Mouse (Mus musculus) cortical plate, adult 2 months (tissue): ENCODE measurements around the gene Plin5. TPM values are rescaled to one million over a fixed set of nuclear protein-coding genes. Genes with fewer than 3 reads are reported as not detected.

ENCODE experiments used
- H3K27ac ChIP-seq: fragments of 200-500 bp; 2 replicates; pipeline ENCODE4 v1.5.1; 2012; ENCODE audit warnings: low read length, control low read depth, inconsistent platforms; ENCODE audit not compliant: insufficient read depth
- H3K4me1 ChIP-seq: fragments of 200-500 bp; 2 replicates; pipeline ENCODE4 v1.6.1; 2011; ENCODE audit warnings: low read length; ENCODE audit not compliant: control insufficient read depth, insufficient read depth
- H3K4me3 ChIP-seq: fragments of 200-500 bp; 2 replicates; pipeline ENCODE4 v1.5.1; 2011; ENCODE audit warnings: mild to moderate bottlenecking, low read length, control low read depth; ENCODE audit not compliant: insufficient read depth
- CTCF ChIP-seq: fragments of 200-500 bp; IDR thresholded peaks from 2 replicates; pipeline ENCODE4 v1.5.1; 2011; ENCODE audit warnings: mild to moderate bottlenecking, control low read depth, low read length; ENCODE audit not compliant: insufficient read depth; ENCODE audit errors: extremely low read depth
- POLR2A ChIP-seq: fragments of 200-500 bp; IDR thresholded peaks from 2 replicates; pipeline ENCODE4 v1.6.1; 2011; ENCODE audit warnings: mild to moderate bottlenecking, low read length, control low read depth; ENCODE audit not compliant: insufficient read depth; ENCODE audit errors: extremely low read depth
- polyA plus RNA-seq: library from polyadenylated mRNA; depleted of rRNA; stranded (reverse); fragments of >200 nt; gene quantifications from 2 replicates; pipeline ENCODE4 v1.2.3, GENCODE M21; 2012

Plin5 gene
- polyA plus RNA-seq, 1 experiment: 0.67 TPM

DNA sequence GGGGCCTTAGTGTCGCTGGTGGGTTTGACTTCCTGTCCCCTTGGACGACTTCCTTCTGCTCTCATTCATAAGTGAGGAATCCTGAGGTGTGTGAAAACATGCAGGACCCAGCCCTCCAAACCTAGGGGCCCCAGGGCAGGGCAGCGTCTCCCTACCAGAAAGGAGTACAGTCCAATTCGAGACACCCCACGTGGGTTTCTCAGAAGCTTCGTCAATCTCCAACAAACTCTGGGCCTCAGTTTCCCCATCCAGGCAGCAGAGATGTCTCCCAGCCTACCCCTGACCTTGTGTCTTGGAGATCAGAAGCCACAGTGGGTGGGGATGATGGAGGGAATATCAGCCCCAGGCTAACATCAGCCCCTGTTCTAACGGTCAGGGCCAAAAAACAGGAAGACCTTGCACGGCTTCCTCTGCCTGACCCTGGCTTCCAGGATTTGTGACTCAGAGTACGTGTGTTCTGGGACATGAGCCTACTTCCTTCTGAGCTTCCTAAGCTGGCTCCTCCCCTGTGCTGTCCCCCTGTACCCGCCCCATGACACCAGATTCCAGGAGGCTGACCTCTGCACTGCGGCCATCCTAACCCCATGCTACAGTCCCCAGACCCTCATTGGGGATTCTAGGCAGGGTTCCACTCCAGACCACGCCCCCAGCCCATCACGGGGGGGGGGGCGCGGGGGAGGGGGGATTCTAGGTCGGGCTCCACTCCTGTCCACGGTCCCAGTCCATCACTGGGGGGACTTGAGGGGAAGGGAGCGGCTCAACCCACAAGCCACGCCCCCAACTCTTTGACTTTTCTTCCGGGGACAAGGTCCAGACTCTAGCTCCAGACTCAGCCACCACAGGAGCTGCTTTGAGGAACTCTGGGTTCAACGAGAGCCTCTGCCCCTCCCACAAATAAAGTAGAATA is 16.3 kb upstream of the Plin5 start:
- H3K27ac ChIP-seq: peak overlapping the region; percentile 76
- TF ChIP-seq POLR2A (no peak), CTCF (no peak)
- H3K4me3 ChIP-seq: 0 out of 2 replicates have a peak overlapping the region, but pooled peaks have one; percentile 2
- peaks cover 6% of the 10 kb centered on the region; the same call in 1 of the 2 replicates for H3K4me1 ChIP-seq

GRCm38 (mm10) chr17:56132661-56133060 is 15.3 kb upstream of the Plin5 start:
- no peak for TF ChIP-seq POLR2A
- peak; percentile 77 for TF ChIP-seq CTCF
- no peak overlapping the region for H3K27ac ChIP-seq
- H3K4me3 ChIP-seq: no peak overlapping the region
- peaks cover 6% of the 10 kb centered on the region; the same call in 1 of the 2 replicates for H3K4me1 ChIP-seq

GRCm38 (mm10) chr17:56131814-56132213 is 14.4 kb upstream of the Plin5 start:
- H3K4me1 ChIP-seq: peaks cover 6% of the 10 kb centered on the region; the same call in 1 of the 2 replicates
- no peak overlapping the region for H3K27ac ChIP-seq
- no peak for TF ChIP-seq POLR2A
- peak; percentile 74 for TF ChIP-seq CTCF
- H3K4me3 ChIP-seq: no peak overlapping the region

- Histone ChIP-seq H3K4me3 (no peak overlapping the region), H3K27ac (no peak overlapping the region), H3K4me1 (peaks cover 6% of the 10 kb centered on the region; the same call in 1 of the 2 replicates)
- TF ChIP-seq POLR2A (no peak), CTCF (no peak)
Measured at GRCm38 (mm10) chr17:56131136-56131535, 13.7 kb upstream of the Plin5 start.

GRCm38 (mm10) chr17:56128246-56128645 is 10.8 kb upstream of the Plin5 start:
- TF ChIP-seq CTCF (no peak), POLR2A (no peak)
- no peak overlapping the region for H3K27ac ChIP-seq
- no peaks in the 10 kb centered on the region for H3K4me1 ChIP-seq
- H3K4me3 ChIP-seq: no peak overlapping the region

DNA sequence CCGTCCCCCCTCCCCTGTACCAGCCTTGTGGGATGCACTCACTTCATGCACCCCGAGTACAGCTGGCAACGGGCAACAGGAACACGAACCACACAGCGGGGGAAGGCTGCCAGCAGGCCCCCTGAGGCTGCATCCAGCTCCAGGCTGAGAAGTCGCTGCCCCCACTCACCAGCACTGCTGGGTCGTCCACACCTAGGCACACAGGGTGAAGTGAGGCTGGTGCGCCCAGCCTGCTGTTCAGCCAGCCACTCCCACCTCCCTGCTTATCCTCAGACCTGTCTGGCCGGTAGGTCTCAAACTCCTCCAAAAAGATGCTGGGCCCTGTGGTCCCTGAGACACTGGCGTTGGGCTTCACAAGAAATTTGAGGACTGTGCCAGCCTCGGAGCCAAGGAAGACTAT is 8.8 kb upstream of the Plin5 start:
- no peak overlapping the region for H3K4me3 ChIP-seq
- no peak overlapping the region for H3K27ac ChIP-seq
- no peaks in the 10 kb centered on the region for H3K4me1 ChIP-seq
- no peak for TF ChIP-seq CTCF
- no peak for TF ChIP-seq POLR2A

- Histone ChIP-seq H3K27ac (no peak overlapping the region), H3K4me3 (no peak overlapping the region), H3K4me1 (no peaks in the 10 kb centered on the region)
- TF ChIP-seq POLR2A (no peak), CTCF (no peak)
Measured at GRCm38 (mm10) chr17:56125276-56125630, 7.9 kb upstream of the Plin5 start.

DNA sequence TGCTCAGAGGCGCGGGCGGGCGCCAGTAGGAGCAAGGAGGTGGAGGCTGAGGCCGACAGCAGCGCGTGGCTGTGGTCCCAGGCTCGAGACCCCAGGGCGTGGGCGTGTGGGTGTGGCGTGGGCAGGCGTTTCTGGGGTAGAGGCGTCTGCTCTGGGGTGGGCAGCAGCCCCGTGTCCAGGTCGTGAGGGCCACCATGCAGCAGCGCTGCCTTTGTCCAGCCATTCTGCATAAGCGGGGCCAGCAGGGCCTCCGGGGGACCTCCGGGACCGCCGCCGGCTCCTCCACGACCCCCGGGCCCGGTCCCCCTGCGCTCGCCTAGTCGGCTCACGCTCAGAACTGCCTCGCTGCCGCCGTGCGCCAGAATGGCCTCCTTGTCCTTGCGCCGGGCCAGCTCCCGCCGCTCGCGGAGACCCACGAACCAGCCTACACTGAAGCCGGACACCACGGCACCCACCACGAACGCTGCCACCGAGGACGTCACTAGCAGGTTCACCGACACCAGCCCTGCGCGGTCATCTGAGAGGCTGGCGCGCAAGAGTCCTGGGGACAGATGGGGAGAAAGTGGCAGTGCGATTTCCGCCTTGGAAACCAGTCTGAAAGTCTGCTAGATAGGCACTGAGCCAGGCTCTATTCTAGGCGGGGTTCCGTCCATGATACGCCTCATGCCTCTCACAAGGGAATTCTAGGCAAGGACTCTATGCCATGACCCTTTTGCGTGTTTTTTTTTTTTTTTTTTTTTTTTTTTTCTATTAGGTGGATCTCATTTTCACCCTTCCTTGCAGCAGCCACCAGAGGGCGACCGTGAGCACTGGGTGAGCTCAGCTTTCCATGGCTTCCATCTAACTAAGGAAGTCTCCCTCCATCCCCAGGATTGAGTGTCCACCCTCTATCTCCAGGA is 7.2 kb upstream of the Plin5 start:
- H3K27ac ChIP-seq: no peak overlapping the region
- H3K4me3 ChIP-seq: no peak overlapping the region
- H3K4me1 ChIP-seq: no peaks in the 10 kb centered on the region
- peak; percentile 74 for TF ChIP-seq CTCF
- no peak for TF ChIP-seq POLR2A

DNA sequence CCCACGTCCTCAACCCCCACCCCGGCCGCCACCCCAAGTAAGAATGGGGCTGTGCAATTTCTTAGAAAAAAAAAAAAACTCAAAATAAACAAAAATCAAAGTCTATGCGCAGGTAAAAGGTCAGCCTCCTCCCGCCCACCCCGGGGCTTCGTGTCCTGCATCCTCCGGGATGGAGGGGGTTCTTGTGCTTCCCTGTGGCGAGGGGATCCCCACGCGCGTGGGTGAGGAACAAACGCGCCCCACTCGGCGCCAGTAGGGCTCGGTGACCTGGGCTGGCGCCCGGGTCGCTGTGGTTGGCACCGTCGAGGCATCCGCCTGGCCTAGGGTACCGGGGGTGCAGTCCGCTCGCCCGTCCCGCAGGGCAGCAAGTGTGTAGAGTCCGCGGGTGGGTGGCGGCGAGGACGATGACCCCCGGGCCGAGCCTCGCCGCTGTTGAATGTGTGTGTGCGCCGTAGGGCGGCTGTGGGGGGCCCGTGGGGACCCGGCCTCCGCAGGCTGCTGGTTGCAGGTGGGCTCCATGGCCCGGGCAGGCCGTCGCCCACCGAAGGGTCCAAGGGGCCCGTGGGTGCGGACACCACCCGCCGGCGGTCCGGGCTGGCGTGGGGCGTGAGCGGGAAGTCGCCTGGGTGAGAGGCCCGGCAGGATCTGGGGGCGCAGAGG is 6.4 kb upstream of the Plin5 start:
- no peaks in the 10 kb centered on the region for H3K4me1 ChIP-seq
- no peak for TF ChIP-seq CTCF
- no peak for TF ChIP-seq POLR2A
- no peak overlapping the region for H3K4me3 ChIP-seq
- no peak overlapping the region for H3K27ac ChIP-seq

- no peaks in the 10 kb centered on the region for H3K4me1 ChIP-seq
- TF ChIP-seq CTCF (no peak), POLR2A (no peak)
- no peak overlapping the region for H3K27ac ChIP-seq
- no peak overlapping the region for H3K4me3 ChIP-seq
Measured at GRCm38 (mm10) chr17:56123161-56123560, 5.8 kb upstream of the Plin5 start.
